8 mouse cellular contexts compared by ENCODE assay signal in genomic region chr16:29579787-29580176, GRCm38 (mm10). TPM values are rescaled to one million over a fixed set of nuclear protein-coding genes. Genes with fewer than 3 reads are reported as not detected.
DNase-seq lines count a peak whose midpoint lies in the region; ATAC-seq and TF ChIP-seq lines count a peak whose summit lies in the region.

No protein-coding gene starts in this region.

- H3K9ac ChIP-seq in hindbrain, embryonic 12.5 days = peak overlapping the region; percentile 94

- peak overlapping the region; percentile 99 for H3ac ChIP-seq in C2C12 (ENCODE audit: control insufficient read depth, insufficient read length, low read depth)

- H3K36me3 ChIP-seq in heart, embryonic 10.5 days = no peaks in the 10 kb centered on the region
- H3K36me3 ChIP-seq in C2C12 (ENCODE audit: control insufficient read depth, insufficient read depth) = no peaks in the 10 kb centered on the region
- H3K36me3 ChIP-seq in hindbrain, embryonic 12.5 days = 0 out of 2 replicates have a peak, but pooled peaks cover under 1% of the 10 kb centered on the region

- no peaks in the 10 kb centered on the region for H3K27me3 ChIP-seq in heart, embryonic 10.5 days (ENCODE audit: insufficient read depth, poor library complexity, severe bottlenecking)
- H3K27me3 ChIP-seq in C2C12 (ENCODE audit: control insufficient read depth, insufficient read depth, insufficient read length) = no peaks in the 10 kb centered on the region
- no peaks in the 10 kb centered on the region for H3K27me3 ChIP-seq in hindbrain, embryonic 12.5 days

- peak overlapping the region; percentile 83 for H3K4me2 ChIP-seq in hindbrain, embryonic 12.5 days (replicated peaks)

- TF ChIP-seq CTCF in C2C12 (IDR thresholded peaks at IDR 0.05; ENCODE audit: control insufficient read depth, insufficient read depth, insufficient read length) = no peak

- no peak for DNase-seq in heart, embryonic 10.5 days (ENCODE audit: low spot score)
- no peak for DNase-seq in heart, postnatal 10 days
- no peak for DNase-seq in urinary bladder, postnatal 14 days (ENCODE audit: low spot score)
- no peak for DNase-seq in frontal cortex, postnatal 36 days (ENCODE audit: low spot score in 2 of 2)

- 8% methylated on average over 12 of the region's 12 CpGs for WGBS in heart, embryonic 10.5 days
- WGBS in hindbrain, embryonic 12.5 days = 9% methylated on average over 12 of the region's 12 CpGs

- H3K9me3 ChIP-seq in heart, embryonic 10.5 days = no peaks in the 10 kb centered on the region
- no peaks in the 10 kb centered on the region for H3K9me3 ChIP-seq in hindbrain, embryonic 12.5 days (replicated peaks)

- peaks cover 7% of the 10 kb centered on the region for H3K4me1 ChIP-seq in heart, embryonic 10.5 days
- peaks cover 9% of the 10 kb centered on the region for H3K4me1 ChIP-seq in hindbrain, embryonic 12.5 days

- intact Hi-C loops in heart, postnatal 10 days (cut with DNase I) = loop anchor here (5.0 kb wide), 2 partner anchors 647 to 742 kb away; no protein-coding TSS in a partner anchor

- H3K27ac ChIP-seq in heart, embryonic 10.5 days = peak overlapping the region; percentile 96
- no peak overlapping the region for H3K27ac ChIP-seq in hindbrain, embryonic 12.5 days

- ATAC-seq in common myeloid progenitor, adult 5-6 weeks (replicated peaks; ENCODE audit: low read depth, poor library complexity, severe bottlenecking) = peak; percentile 19
- no peak; the same call in 1 of the 2 replicates for ATAC-seq in hindbrain, embryonic 12.5 days (ENCODE audit: low FRiP score)
- ATAC-seq in megakaryocyte-erythroid progenitor cell, adult 5-6 weeks (replicated peaks; ENCODE audit: low FRiP score, low TSS enrichment, poor library complexity, severe bottlenecking) = peak; percentile 25; the same call in 1 of the 2 replicates

- peaks cover 35% of the 10 kb centered on the region for H3K79me2 ChIP-seq in C2C12 (ENCODE audit: control insufficient read depth, insufficient read depth)

- H3K79me3 ChIP-seq in C2C12 (ENCODE audit: low read depth) = peaks cover 23% of the 10 kb centered on the region

- peak overlapping the region; percentile 92 for H3K4me3 ChIP-seq in heart, embryonic 10.5 days
- peak overlapping the region; percentile 96 for H3K4me3 ChIP-seq in C2C12 (ENCODE audit: insufficient read depth, poor library complexity, severe bottlenecking)
- peak overlapping the region; percentile 96 for H3K4me3 ChIP-seq in hindbrain, embryonic 12.5 days

TF ChIP-seq in C2C12, 6 proteins besides CTCF, POLR2A, EP300 and RAD21:
- TF ChIP-seq USF1 (IDR thresholded peaks at IDR 0.05; ENCODE audit: low read depth) (no peak), CEBPB (IDR thresholded peaks at IDR 0.05; ENCODE audit: low read depth) (no peak), MYOD1 (IDR thresholded peaks at IDR 0.05; ENCODE audit: control insufficient read depth, insufficient read length, low read depth) (no peak), MAX (IDR thresholded peaks at IDR 0.05) (no peak), MYOG (IDR thresholded peaks at IDR 0.05; ENCODE audit: control insufficient read depth, extremely low read depth, insufficient read length) (no peak), FOSL1 (IDR thresholded peaks at IDR 0.05; ENCODE audit: insufficient read depth, low read length, poor library complexity, severe bottlenecking) (no peak)

RNA-seq across cellular contexts. Expression of gene Opa1, which starts 0.6 kb away (rescaled TPM):
- polyA plus RNA-seq in heart, embryonic 10.5 days (2016; fragmentation: Nextera tagmentation; extraction: Ambion mirVana) = 41.5 and 50.9 TPM in 2 replicates
- total RNA-seq in heart, postnatal 10 days (2021) = 100 to 1,000 TPM; 133 to 135 TPM
- polyA plus RNA-seq in C2C12 (2012; fragmentation: generic; extraction: Trizol) = 13.8 TPM
- total RNA-seq in common myeloid progenitor, adult 5-6 weeks (2017) = 77.8 and 84.8 TPM in 2 replicates
- polyA plus RNA-seq in hindbrain, embryonic 12.5 days (2016; fragmentation: Nextera tagmentation; extraction: Ambion mirVana) = 46.8 and 51.6 TPM in 2 replicates
- 54.8 and 58.0 TPM in 2 replicates for total RNA-seq in megakaryocyte-erythroid progenitor cell, adult 5-6 weeks (2014; fragmentation: Nextera tagmentation)
- 92.9 and 118 TPM in 2 replicates for total RNA-seq in megakaryocyte-erythroid progenitor cell, adult 5-6 weeks (2017)

RNA-seq across cellular contexts. Expression of gene Atp13a4, which starts 35.1 kb away (rescaled TPM):
- 0.07 and 0.11 TPM in 2 replicates for polyA plus RNA-seq in heart, embryonic 10.5 days (2016; fragmentation: Nextera tagmentation; extraction: Ambion mirVana)
- total RNA-seq in heart, postnatal 10 days (2021) = not detected
- polyA plus RNA-seq in C2C12 (2012; fragmentation: generic; extraction: Trizol) = 0.01 TPM
- not detected in 2 replicates for total RNA-seq in common myeloid progenitor, adult 5-6 weeks (2017)
- polyA plus RNA-seq in hindbrain, embryonic 12.5 days (2016; fragmentation: Nextera tagmentation; extraction: Ambion mirVana) = 0.52 and 0.53 TPM in 2 replicates
- not detected in 2 replicates for total RNA-seq in megakaryocyte-erythroid progenitor cell, adult 5-6 weeks (2014; fragmentation: Nextera tagmentation)
- total RNA-seq in megakaryocyte-erythroid progenitor cell, adult 5-6 weeks (2017) = not detected in 2 replicates
